Mouse (Mus musculus) kidney, adult 9 months (tissue): ENCODE measurements around the gene Prss36.

Experiments
- DNase-seq: peaks from one replicate; pipeline ENCODE4 v3.0.0; 2022

Prss36 gene

GRCm38 (mm10) chr7:127934075-127934474, 12.4 kb downstream of the Prss36 start:
- no peak for DNase-seq

- peak; percentile 73 for DNase-seq
These were observed 14.1 kb downstream of the Prss36 start for GRCm38 (mm10) chr7:127932273-127933031.

DNA sequence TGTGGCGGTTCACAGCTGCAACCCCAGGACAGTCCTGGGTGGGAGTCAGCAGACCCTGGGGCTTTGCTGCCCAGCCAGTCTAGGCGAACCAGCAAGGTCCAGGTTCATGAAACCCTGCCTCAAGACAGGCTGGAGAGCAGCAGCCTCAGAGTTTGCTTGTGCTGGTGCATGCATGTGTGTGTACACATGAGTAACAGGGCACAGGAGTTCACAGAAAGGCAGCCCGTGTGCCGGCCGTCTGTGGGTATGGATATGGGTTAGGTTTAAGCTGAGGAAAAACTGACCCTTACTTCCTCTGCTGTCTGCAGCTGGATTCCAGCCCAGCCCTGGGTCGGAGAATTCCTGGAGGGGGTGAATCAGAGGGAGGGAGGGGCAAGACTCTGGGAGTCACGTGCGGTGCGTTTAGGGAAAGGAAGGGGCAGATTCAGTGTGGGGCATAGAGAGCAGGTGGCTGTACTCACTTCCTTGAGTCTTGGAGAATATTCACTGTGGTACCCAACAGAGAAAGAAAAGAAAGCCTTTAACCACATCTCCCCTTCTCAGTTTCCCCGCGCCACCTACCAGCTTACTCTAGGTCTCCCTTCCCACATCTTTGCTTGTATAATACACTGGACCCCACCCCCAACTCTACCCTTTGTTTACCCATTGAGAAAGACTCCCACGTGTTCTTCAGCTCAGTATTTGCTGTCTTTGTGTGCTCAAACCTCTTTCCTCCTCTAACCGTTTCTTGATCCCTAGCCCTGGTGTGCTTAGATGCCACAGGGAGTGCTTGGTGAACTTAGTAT, 15.0 kb downstream of the Prss36 start:
- peak; percentile 81 for DNase-seq

- peak; percentile 50 for DNase-seq
These were observed 15.9 kb downstream of the Prss36 start for GRCm38 (mm10) chr7:127930636-127931035.

GRCm38 (mm10) chr7:127929923-127930322, 16.6 kb downstream of the Prss36 start, which contains the start of gene Prss8:
TSS of gene Prss8 (minus strand) at chr7:127930104.
- DNase-seq = peak; percentile 96

GRCm38 (mm10) chr7:127928596-127928995, 17.9 kb downstream of the Prss36 start:
- DNase-seq = peak; percentile 66

DNA sequence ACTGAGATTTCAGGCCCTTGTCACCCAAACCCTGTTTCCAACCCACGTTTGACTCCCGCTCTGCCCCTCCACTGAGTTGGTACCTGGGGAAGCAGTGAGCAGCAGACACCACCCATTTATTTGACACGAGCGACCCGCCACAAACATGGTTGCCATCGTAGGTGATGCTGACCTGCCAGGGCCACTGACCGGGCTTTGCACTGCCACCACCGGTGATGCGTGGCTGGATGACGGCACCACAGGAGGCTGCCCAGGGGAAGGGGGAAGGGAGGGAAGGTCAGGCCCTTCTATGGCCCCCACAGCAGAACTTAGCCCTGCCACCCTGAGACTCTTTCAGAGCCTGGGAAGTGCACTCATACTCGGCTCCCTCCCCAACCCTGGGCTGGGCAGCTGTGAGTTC, 18.8 kb downstream of the Prss36 start:
- no peak for DNase-seq

DNA sequence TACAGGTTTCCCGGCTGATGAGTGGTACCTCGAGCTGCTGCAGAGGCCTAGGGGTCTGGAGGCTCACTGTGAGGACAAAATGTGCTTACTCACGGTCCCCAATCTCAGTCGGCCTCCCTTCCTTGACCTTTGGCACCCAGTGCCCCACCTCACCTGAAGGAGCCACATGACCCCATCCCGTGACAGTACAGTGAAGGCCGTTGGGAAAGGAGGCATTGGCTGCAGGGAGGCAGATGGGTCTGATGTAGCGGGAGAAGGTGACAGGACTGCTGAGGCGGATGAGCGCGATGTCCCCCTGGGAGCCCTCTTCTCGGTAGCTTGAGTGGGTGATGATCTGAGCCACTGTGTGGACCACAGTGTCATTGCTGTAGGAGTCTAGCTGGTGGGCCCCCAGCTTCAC, 19.7 kb downstream of the Prss36 start:
- peak; percentile 91 for DNase-seq

DNA sequence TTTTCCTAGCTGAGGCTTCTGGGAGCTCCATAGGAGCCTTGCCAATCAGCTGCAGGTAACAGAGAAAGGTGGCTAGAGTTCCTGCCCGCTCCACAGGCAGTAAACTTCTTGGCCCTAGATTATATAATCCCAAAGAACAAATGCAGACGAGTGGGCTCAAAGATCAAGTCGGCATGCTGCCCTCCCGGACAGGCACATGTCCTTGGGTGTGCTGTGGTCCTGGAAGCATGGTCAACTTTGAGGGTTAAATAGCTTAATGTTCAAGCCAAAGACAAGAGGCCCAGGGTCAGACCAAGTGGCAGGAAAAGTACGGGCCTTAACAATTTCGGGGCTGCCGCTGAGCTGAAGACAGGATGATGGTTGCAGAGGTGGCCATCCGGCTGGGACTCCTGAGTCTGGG, 20.5 kb downstream of the Prss36 start:
- peak; percentile 95 for DNase-seq

DNA sequence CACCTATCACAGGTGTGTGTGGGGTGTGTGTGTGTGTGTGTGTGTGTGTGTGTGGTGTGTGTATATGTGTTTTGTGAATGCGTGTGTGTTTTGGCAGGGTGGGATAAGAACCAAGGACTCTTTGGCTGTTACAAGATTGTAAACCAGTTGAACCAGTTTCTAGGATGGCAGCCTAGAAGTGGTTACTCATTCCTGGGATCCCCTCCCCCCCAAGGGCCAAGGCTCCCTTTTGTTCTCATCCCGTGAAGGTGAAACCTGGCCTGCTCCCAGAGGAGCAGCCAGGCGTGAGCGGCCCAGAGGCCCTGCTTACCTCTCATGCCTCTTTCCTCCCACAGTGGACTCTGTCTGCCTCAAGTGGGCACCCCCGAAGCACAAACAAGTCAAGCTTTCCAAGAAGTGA, 21.3 kb downstream of the Prss36 start:
- peak; percentile 96 for DNase-seq

DNA sequence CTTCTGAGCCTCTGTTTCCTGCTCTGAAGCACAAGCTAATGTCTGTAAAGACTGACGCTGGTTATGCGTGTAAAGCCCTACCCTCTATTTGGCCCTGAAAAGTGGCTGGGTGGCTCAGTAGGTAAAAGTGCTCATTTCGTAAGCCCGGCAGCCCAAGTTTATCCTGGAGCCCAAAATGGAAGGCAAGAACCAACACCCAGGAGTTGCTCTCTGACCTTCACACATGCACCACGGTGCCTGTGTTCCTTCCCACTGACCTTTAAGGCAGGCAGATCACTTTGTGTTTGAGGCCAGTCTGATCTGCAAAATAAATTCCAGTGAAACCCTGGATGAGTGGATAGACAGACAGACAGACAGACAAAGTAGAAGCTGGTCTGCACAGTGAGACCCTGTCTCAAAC, 22.8 kb downstream of the Prss36 start:
- DNase-seq = no peak

GRCm38 (mm10) chr7:127922451-127923275, 23.9 kb downstream of the Prss36 start:
- no peak for DNase-seq

- no peak for DNase-seq
These were observed 25.0 kb downstream of the Prss36 start for GRCm38 (mm10) chr7:127921516-127921915.

- no peak for DNase-seq
These were observed 27.2 kb downstream of the Prss36 start for GRCm38 (mm10) chr7:127919290-127919689.

GRCm38 (mm10) chr7:127918203-127918602, 28.3 kb downstream of the Prss36 start:
- peak; percentile 79 for DNase-seq

GRCm38 (mm10) chr7:127915293-127915692, 31.2 kb downstream of the Prss36 start:
- no peak for DNase-seq

- DNase-seq = no peak
These were observed 33.6 kb downstream of the Prss36 start for GRCm38 (mm10) chr7:127912938-127913337.

- peak; percentile 94 for DNase-seq
These were observed 34.2 kb downstream of the Prss36 start, which contains the start of gene Kat8 for GRCm38 (mm10) chr7:127912190-127912871. TSS of gene Kat8 (plus strand) at chr7:127912516.

DNA sequence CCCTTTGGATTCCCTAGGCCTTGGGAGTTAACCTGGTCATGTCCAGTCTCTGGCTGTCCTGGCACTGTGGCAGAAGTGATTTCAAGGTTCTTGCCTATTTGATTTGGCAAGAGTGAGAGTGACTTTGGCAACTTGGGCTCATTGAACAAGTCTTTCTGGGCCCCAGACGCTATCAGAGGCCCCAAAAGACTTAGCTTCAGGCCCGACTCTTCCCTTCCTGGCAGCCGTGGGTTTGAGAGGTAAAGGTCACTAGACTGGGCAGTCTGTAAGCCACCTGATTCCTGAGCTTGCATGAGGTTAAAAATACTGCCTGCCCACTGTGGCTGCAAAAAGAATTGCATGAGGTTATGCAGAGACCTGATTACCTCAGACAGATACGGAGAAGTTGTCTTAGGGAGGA, 37.9 kb downstream of the Prss36 start:
- DNase-seq = no peak

GRCm38 (mm10) chr7:127907939-127908338, 38.6 kb downstream of the Prss36 start:
- no peak for DNase-seq

DNA sequence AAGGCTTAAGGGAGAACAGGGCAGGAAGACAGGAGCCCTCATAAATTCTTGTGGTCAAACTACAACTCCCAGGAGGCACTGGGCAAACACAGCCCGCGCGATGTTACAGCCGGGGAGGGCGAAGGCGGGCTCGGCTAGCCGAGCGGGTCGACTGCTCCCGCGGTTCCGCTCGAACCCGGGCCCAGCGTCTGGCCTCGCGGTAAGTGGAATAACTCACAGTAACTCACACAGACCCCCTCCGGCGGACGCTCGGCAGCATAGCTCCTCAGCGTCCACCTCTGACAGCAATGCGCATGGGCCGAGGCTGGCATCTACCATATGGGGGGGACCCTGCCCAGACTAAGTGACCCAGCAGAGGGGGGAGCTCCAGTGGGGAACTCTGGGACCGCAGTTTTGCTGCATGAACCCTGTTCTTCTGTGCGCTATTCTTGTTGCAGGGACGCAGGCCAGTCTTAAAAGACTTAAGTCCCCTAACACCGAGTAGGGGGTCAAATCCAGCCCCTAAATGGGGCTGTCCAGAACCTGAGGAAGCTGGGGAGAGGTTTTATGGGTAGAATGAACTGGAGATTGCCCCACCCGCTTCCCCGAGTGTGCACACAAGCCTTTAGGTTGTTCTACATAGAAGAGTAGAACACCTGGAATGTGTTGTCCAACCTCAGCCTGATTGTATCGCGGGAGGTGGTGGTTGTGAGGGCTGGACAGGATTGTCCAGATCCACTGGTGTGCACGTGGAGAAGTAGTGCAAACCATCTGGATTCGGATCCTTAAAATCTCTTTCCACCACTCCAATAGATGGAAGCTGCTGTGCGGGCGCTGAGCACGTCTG, 42.3 kb downstream of the Prss36 start, which contains the start of gene Bckdk:
Gene Bckdk (plus strand): TSS at position 112 of the 826 bp plus-strand sequence.
- DNase-seq = peak; percentile 79
